In genomic region chr3:86135886-86136563, GRCm38 (mm10) we compare ENCODE assay signal across 21 mouse cellular contexts. TPM values are rescaled to one million over a fixed set of nuclear protein-coding genes. Genes with fewer than 3 reads are reported as not detected.
A peak's percentile ranks its signal among the peaks of the same experiment; 100 is the strongest.
DNase-seq lines count a peak whose midpoint lies in the region; ATAC-seq lines count a peak whose summit lies in the region.
"Had no signal": no experiment of that assay in that cellular context is flagged by ENCODE, and none has a peak within 500 bp of the region (broad histone marks: within the 10 kb centered on the region; RNA-seq: fewer than 3 reads in every experiment).

No protein-coding gene starts in this region.

- no peak overlapping the region for H3K9ac ChIP-seq in forebrain, embryonic 16.5 days (replicated peaks; ENCODE audit: low read depth, low read length)
- H3K9ac ChIP-seq in forebrain, embryonic 11.5 days (ENCODE audit: low read length), result no peak overlapping the region
- H3K9ac ChIP-seq in midbrain, embryonic 13.5 days (replicated peaks), result no peak overlapping the region
- no peak overlapping the region for H3K9ac ChIP-seq in midbrain, embryonic 14.5 days (replicated peaks; ENCODE audit: low read length)
- H3K9ac ChIP-seq: hindbrain, embryonic 15.5 days; limb, embryonic 13.5 days; neural tube, embryonic 15.5 days had no signal

- ATAC-seq in forebrain, embryonic 16.5 days, result 0 out of 2 replicates have a peak, but pooled peaks have one; percentile 31
- ATAC-seq in forebrain, embryonic 11.5 days (replicated peaks; ENCODE audit: low FRiP score), result no peak
- peak; percentile 24; the same call in 1 of the 2 replicates for ATAC-seq in midbrain, embryonic 13.5 days
- ATAC-seq in midbrain, embryonic 14.5 days (ENCODE audit: low FRiP score, low TSS enrichment), result no peak
- ATAC-seq in erythroblast, adult 5-6 weeks (replicated peaks; ENCODE audit: low FRiP score, poor library complexity, severe bottlenecking), result 0 out of 2 replicates have a peak, but pooled peaks have one; percentile 34
- peak; percentile 69 for ATAC-seq in megakaryocyte-erythroid progenitor cell, adult 5-6 weeks (replicated peaks; ENCODE audit: low FRiP score, low TSS enrichment, poor library complexity, severe bottlenecking)
- ATAC-seq: Patski had no signal

- H3K36me3 ChIP-seq in forebrain, embryonic 16.5 days (ENCODE audit: control insufficient read depth, insufficient read depth), result peaks cover 14% of the 10 kb centered on the region
- H3K36me3 ChIP-seq in forebrain, embryonic 11.5 days (ENCODE audit: control insufficient read depth, insufficient read depth, low read length), result peaks cover 16% of the 10 kb centered on the region; the same call in 1 of the 2 replicates
- H3K36me3 ChIP-seq in midbrain, embryonic 13.5 days, result peaks cover 59% of the 10 kb centered on the region
- H3K36me3 ChIP-seq in midbrain, embryonic 14.5 days (ENCODE audit: control insufficient read depth, insufficient read depth, low read length), result peaks cover 60% of the 10 kb centered on the region

- no peak overlapping the region for H3K4me2 ChIP-seq in forebrain, embryonic 16.5 days (ENCODE audit: low read length)
- no peak overlapping the region for H3K4me2 ChIP-seq in forebrain, embryonic 11.5 days (ENCODE audit: low read depth, low read length, severe bottlenecking)
- H3K4me2 ChIP-seq in midbrain, embryonic 13.5 days (replicated peaks), result no peak overlapping the region
- H3K4me2 ChIP-seq in midbrain, embryonic 14.5 days (ENCODE audit: low read length), result no peak overlapping the region
- H3K4me2 ChIP-seq: heart, embryonic 11.5 days; hindbrain, embryonic 15.5 days; limb, embryonic 13.5 days; neural tube, embryonic 15.5 days had no signal

- H3K4me3 ChIP-seq in forebrain, embryonic 16.5 days (replicated peaks; ENCODE audit: low read length), result no peak overlapping the region
- no peak overlapping the region for H3K4me3 ChIP-seq in forebrain, embryonic 11.5 days (ENCODE audit: low read depth, low read length)
- no peak overlapping the region for H3K4me3 ChIP-seq in midbrain, embryonic 13.5 days (replicated peaks)
- no peak overlapping the region for H3K4me3 ChIP-seq in midbrain, embryonic 14.5 days (replicated peaks; ENCODE audit: low read depth, low read length)
- H3K4me3 ChIP-seq: hindbrain, embryonic 15.5 days; limb, embryonic 13.5 days; megakaryocyte, embryonic 14.5 days; neural tube, embryonic 15.5 days had no signal

- peaks cover 6% of the 10 kb centered on the region for H3K4me1 ChIP-seq in forebrain, embryonic 16.5 days (replicated peaks; ENCODE audit: control insufficient read depth, insufficient read depth, low read length)
- peaks cover 5% of the 10 kb centered on the region for H3K4me1 ChIP-seq in forebrain, embryonic 11.5 days (replicated peaks; ENCODE audit: control insufficient read depth, insufficient read depth, low read length)
- H3K4me1 ChIP-seq in midbrain, embryonic 13.5 days (replicated peaks), result peaks cover 8% of the 10 kb centered on the region
- peaks cover 4% of the 10 kb centered on the region for H3K4me1 ChIP-seq in midbrain, embryonic 14.5 days (ENCODE audit: control insufficient read depth, insufficient read depth, low read length)

- H3K9me3 ChIP-seq in forebrain, embryonic 16.5 days (ENCODE audit: control insufficient read depth, low read length), result no peaks in the 10 kb centered on the region
- no peaks in the 10 kb centered on the region for H3K9me3 ChIP-seq in forebrain, embryonic 11.5 days (ENCODE audit: control insufficient read depth, low read length)
- H3K9me3 ChIP-seq in midbrain, embryonic 13.5 days, result no peaks in the 10 kb centered on the region
- no peaks in the 10 kb centered on the region for H3K9me3 ChIP-seq in midbrain, embryonic 14.5 days (ENCODE audit: control insufficient read depth, low read length)
- H3K9me3 ChIP-seq: hindbrain, embryonic 15.5 days; limb, embryonic 13.5 days; megakaryocyte, embryonic 14.5 days; neural tube, embryonic 15.5 days had no signal

- no peaks in the 10 kb centered on the region for H3K27me3 ChIP-seq in forebrain, embryonic 16.5 days (replicated peaks; ENCODE audit: control insufficient read depth, insufficient read depth, low read length)
- no peaks in the 10 kb centered on the region for H3K27me3 ChIP-seq in forebrain, embryonic 11.5 days (ENCODE audit: control insufficient read depth, insufficient read depth, low read length)
- no peaks in the 10 kb centered on the region for H3K27me3 ChIP-seq in midbrain, embryonic 13.5 days
- H3K27me3 ChIP-seq in midbrain, embryonic 14.5 days (ENCODE audit: control insufficient read depth, insufficient read depth, low read length), result no peaks in the 10 kb centered on the region
- H3K27me3 ChIP-seq: hindbrain, embryonic 15.5 days; limb, embryonic 13.5 days; megakaryocyte, embryonic 14.5 days; neural tube, embryonic 15.5 days; Patski had no signal

- DNase-seq in forebrain, embryonic 11.5 days (ENCODE audit: low spot score), result no peak
- no peak for DNase-seq in midbrain, embryonic 14.5 days
- DNase-seq in adipocyte (ENCODE audit: low spot score), result no peak
- no peak for DNase-seq in thymus, adult 18-20 months
- DNase-seq: cerebellum, adult 18-20 months; gastrocnemius, postnatal 36 days; kidney, adult 2 months; kidney, postnatal 36 days; layer of hippocampus, adult 9-11 months; lung, postnatal 10 days; thymus, postnatal 4 days had no signal

- WGBS in forebrain, embryonic 16.5 days, result 93% methylated on average over 6 of the region's 6 CpGs
- 89% methylated on average over 6 of the region's 6 CpGs for WGBS in forebrain, embryonic 11.5 days
- 94% methylated on average over 6 of the region's 6 CpGs for WGBS in midbrain, embryonic 13.5 days
- WGBS in midbrain, embryonic 14.5 days, result 93% methylated on average over 6 of the region's 6 CpGs

- no peak overlapping the region for H3K27ac ChIP-seq in forebrain, embryonic 16.5 days (ENCODE audit: low read length)
- no peak overlapping the region for H3K27ac ChIP-seq in forebrain, embryonic 11.5 days (ENCODE audit: low read depth, low read length)
- H3K27ac ChIP-seq in midbrain, embryonic 13.5 days, result no peak overlapping the region
- H3K27ac ChIP-seq in midbrain, embryonic 14.5 days (replicated peaks; ENCODE audit: low read depth, low read length), result no peak overlapping the region
- H3K27ac ChIP-seq: hindbrain, embryonic 15.5 days; limb, embryonic 13.5 days; neural tube, embryonic 15.5 days had no signal

RNA-seq across cellular contexts. Expression of gene Rps3a1, which starts 6.5 kb away (rescaled TPM):
- polyA plus RNA-seq in forebrain, embryonic 16.5 days (2015; fragmentation: Nextera tagmentation; extraction: Ambion mirVana), result 654 and 744 TPM in 2 replicates
- polyA plus RNA-seq in forebrain, embryonic 11.5 days (2014; fragmentation: Nextera tagmentation; extraction: Ambion mirVana), result 981 and 1,071 TPM in 2 replicates
- polyA plus RNA-seq in midbrain, embryonic 13.5 days (2015; fragmentation: Nextera tagmentation; extraction: Ambion mirVana), result 722 and 731 TPM in 2 replicates
- polyA plus RNA-seq in midbrain, embryonic 14.5 days (2014; fragmentation: Nextera tagmentation; extraction: Ambion mirVana), result 659 and 721 TPM in 2 replicates
- 667 and 844 TPM in 2 replicates for total RNA-seq in erythroblast, adult 5-6 weeks (2015; ENCODE audit: low replicate concordance)
- total RNA-seq in erythroblast, adult 5-6 weeks (2017; ENCODE audit: low replicate concordance), result 933 and 1,033 TPM in 2 replicates
- total RNA-seq in megakaryocyte-erythroid progenitor cell, adult 5-6 weeks (2014; fragmentation: Nextera tagmentation), result 3,660 and 3,786 TPM in 2 replicates
- 6,025 and 7,409 TPM in 2 replicates for total RNA-seq in megakaryocyte-erythroid progenitor cell, adult 5-6 weeks (2017)

Comparison
In these comparisons a context has a peak if more than half of its experiments do, and no peak if none do; other contexts are left out.
1. ATAC-seq: peak in forebrain, embryonic 16.5 days (single experiment), midbrain, embryonic 13.5 days (single experiment), erythroblast, adult 5-6 weeks (single experiment) and megakaryocyte-erythroid progenitor cell, adult 5-6 weeks (single experiment); none in forebrain, embryonic 11.5 days (single experiment) and midbrain, embryonic 14.5 days (single experiment).